Mouse (Mus musculus) lung, adult 18-20 months (tissue): ENCODE data around the gene Igsf21.

ENCODE experiments used
- DNase-seq, 2 experiments: peaks; one replicate each; pipeline ENCODE4 v3.0.0; 2022; ENCODE audit warnings: mixed read lengths in 2 of 2

Igsf21 gene

DNA sequence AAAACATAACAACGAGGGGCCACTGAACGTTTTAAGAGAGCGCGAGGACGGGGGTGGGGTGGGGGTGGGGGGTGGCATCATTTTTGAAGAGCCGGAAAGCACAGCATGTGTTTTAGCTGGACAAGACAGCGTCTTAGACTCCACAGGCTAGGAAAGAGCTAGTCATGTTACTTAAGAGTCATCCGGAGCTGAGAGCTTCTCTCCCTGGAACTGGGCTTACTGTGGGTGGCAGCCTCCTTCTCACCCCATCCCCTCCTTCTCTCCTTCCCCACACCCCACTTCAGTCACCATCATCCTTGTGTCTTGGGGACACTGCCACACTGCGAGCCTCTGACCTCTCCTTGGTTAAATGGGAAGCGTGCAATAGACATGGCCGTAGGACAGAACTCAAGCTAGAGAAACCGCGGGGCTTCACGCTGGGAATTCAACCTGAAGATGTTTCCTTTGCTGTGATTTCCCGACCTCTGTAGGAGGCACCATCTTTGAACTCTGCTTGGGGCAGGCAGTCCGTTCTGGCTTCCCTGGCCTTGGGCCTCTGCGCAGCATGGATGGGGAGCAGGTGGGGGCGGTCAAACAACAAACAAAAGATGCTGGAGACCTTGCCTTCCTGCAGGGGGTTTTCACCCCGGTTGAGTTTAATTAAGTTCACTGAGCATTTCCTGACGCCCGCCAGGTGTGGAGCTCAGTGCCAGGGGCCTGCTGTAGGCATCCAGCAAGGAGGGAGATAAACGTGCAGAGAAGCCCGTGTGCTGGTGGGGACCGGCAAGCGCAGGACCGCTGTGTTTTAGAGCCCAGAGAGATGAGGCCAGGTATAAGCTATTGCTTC, 207.8 kb downstream of the Igsf21 start:
- DNase-seq: no peak

DNA sequence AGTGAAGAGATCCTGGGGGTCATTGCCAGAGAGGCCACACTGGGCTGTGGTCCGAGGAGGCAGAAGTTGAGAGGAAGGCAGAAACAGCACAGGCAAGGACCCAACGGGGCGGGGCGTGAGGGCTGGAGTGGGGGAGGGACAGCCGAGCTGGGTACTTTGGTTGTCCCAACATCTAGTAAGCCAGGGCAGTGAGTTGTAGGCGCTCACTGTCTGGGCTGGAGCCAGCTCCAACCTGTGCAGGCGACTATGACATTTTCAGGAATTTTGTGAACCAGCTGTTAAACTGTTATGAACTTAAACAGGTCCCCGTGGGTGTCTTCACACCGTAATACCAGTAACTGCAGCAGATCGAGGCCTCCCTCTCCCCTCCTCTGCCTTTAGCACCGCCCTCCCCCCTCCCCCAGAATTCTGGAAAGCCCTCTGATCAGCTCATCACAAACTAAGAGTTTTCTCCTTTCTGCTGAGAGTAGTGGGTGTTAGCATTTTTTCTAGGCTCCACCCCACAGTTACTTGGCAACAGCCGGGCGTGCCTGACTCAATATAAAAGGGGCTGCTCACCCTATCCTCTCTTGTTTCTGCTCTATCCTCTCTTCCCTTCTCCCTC, 208.7 kb downstream of the Igsf21 start:
- peak; percentile 35 to 42 for DNase-seq

DNA sequence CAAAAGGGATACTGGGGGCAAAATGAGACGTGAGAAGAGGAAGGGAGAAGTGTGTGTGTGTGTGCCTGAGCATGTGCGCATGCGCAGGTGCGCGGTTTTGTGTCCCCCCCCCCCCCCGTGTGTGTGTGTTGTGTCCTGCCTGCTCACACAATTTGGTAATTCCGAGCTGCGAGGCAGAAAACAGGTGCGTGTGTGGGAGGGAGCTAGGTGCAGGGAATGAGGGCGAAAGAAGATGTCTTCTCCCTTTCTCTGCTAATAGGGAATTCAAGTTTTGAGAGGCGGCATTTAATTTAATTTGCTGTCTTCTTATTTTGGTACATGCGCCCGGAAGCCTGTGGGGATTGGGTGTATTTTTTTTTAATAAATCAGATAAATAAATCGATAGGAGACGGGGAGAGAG, 211.4 kb downstream of the Igsf21 start:
- DNase-seq: no peak

DNA sequence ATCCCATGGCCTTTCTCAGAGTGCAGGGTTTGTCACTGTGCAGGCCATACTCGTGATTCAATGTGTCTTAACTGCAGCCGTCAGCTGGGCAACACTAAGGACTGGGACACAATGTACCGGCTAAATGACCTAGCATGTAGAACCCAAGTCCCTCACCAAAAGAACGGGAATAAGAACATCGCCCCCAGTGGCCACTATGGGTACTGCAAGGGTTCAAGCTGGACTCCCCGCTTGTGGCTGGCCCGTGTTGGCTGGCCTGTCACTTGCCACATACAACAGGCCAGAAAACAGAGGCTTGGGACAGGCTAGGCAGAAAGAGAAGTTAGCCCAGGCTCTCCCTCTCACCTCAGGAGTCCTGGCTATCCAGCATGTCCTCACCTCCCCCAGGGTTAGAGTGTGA, 213.2 kb downstream of the Igsf21 start:
- DNase-seq: peak; percentile 35 to 36

DNA sequence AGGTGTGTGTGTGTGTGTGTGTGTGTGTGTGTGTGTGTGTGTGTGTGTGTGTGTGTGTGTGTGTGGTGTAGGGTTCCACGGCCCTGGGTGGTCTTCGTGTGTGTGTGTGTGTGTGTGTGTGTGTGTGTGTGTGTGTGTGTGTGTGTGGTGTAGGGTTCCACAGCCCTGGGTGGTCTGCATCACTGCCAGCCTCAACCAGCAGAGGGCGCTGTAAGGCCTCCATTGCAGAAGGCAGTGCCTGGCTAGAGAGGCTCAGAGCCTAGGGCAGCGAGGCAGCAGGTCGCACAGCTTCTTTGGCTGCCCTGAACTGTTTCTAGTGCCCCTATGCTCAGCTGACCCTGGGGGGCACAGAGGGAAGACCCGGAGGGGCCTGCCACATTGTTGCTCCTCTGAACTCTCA, 216.2 kb downstream of the Igsf21 start:
- no peak for DNase-seq

DNA sequence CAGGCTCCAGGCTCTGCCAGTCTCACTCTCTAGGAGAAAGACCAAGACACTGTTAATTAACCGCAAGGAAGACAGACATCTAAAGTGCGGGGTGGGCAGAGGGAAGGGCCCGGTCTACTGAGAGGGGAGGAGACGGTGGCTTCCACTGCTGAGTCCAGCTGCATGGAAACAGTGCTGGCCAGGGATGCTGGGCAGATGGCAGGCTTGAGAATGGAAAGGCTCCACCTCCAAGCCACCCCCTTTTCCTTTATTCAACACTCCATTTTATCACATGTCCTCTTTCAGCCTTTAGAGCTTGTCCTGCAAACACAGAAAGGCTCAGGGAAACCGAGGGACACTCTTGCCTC, 216.6 kb downstream of the Igsf21 start:
- DNase-seq: no peak

DNA sequence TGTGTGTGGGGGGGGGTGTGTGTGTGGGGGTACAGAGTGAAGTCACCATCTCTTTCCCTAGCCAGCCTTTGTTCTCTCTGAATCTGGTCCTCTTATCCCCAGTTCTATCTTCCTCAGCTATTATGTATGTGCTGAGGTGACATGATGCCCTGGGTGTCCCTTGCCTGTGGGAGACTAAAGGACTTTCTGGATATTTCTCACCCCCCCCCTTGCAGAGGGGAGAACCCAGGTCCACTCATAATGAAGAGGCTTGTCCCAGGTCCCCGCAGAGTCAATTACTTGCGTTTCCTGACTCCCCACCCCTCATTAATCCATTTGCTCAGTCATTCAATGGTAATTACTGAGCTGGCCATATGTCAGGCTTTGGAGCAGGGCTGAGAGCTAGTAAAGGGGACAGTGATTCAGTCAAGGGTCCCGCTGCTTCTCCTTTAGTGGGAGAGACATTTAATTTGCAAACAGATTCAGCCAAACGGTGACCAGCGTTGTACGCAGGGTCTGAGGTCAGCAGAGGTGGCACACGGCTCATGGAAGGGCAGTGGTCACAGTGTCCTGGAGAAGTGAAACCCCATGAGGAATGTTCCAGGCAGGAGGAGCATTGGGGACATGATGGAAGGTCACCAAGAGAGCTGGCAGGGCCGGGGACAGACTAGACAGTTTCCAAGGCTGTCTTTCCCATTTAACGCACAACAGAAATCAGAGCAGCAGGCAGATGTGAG, 217.1 kb downstream of the Igsf21 start:
- no peak for DNase-seq

DNA sequence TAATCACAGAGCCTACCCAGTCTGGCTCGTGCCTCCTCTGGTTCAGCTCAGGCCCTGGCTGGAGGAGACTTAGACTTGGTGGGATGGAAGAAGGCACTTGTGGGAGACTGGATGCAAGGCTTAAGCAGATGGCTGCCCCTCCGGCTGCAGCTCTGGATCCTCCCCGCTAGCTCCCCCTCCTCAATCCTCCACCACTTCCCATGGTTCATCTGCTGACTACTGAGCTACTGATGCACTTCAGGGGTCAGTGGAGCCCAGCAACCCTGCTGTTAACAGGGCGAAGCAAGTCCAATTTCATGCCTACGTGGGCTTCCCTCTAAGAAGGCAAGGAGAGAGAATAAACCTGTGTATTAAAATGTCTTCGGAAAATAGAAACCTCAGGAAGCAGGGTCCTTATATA, 222.8 kb downstream of the Igsf21 start:
- DNase-seq: no peak

DNA sequence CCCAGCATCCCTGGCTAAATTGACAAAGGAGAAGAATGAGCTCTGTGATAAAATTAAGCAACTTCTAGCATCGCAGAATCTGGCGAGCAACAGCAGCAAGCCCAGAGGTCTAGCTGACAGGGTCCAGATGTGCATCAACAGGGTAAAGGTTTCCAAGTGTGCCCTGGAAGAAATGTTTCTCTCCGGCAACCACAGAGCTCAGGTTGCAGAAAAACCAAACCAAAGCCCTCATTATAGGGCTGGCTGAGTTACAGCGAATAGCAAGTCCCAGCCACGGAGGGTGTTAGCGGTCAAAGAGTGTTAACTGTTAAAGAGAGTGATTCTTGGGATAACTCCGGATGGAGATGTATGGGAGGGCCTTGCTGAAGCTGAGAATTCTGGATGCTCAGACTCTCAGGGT, 230.7 kb downstream of the Igsf21 start:
- no peak for DNase-seq

DNA sequence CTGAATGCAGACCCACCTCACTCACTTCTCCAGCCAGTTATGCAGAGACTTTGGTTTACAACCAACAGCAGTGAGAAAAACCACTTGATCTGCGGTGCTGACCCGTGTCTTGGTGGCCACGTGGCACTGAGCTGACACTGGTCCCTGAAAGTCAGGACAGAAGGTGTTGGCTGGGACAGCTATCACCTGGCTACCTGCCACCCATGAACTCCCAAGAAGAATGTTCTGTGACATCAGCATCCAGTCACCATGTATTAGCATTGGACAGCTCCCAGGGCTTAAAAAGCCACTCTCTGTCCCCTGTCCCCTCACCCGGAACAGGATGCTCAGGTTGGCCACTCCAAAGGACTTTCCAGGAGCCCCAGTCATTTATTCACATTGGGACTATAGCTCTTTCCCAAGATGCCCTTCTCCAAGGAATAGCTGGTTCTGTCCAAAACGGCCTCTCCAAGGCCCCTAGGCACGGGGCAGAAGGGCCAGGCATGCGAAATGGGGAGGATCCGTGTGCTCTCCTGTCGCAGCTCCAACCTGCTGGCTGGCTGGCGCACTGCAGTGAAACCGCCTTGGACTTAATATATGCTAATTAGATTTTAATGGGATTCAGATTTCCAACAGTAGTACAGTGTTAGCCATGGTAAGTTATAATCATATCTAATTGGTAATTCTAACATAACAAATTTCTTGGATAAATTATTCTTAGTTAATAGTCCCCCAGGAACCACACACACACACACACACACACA, 235.7 kb downstream of the Igsf21 start:
- no peak for DNase-seq

DNA sequence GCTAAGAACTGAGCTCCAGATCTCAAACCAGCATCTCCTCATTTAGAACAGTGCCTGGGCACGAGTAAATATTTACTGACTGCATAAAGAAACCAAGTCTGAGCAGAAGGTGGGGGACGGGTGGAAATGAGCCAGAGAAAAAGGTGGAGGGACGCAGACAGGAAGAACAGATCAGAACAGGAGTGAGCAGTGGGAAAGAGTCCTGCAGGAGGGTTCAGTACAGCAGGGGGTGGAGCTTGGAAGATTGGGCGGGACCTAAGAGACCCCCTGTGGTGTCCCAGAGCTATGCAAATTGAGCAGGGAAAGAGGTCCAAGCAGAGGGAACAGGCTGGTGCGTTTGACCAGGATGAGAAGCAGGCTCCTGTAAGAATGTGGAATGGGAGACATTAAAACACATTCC, 241.7 kb downstream of the Igsf21 start:
- DNase-seq: peak; percentile 8 to 47

DNA sequence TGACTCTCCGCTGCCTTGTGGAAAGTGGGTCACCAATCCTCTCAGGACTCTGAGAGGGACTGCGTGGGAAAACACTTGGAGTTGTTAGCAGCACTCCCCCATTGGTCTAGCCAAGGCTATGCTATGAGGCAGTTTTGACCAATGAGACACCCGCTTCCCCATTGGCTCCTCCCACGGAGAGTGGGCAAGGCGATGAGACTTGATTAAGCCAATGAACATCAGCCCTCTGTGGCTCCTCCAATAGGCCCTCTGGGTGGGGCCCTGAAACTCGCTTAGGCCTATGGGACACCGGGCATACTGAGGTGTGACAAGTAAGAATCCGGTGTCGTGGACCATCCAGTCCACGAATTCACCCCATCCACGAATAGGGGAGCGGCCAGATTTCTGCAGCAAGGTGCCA, 242.4 kb downstream of the Igsf21 start:
- peak; percentile 69 to 80 for DNase-seq

DNA sequence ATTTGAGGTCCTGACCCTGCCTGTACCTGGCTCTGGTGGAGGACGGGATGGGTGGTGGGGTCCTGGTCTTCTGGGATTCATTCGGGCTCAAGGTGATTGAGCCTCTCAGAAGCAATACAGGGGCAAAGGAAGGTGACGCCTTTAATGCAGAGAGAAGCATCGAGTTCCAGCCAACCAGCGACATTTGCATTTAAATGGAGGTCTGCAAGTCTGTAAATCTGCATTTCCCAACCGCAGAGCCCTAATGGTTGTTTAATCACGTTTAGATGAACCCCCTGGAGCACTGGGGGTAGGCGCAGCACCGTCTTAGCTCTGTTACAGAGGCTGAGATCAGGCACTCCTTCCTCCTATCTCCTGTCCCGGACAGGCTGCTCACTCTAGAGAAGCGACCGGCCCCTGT, 244.5 kb downstream of the Igsf21 start:
- no peak for DNase-seq

DNA sequence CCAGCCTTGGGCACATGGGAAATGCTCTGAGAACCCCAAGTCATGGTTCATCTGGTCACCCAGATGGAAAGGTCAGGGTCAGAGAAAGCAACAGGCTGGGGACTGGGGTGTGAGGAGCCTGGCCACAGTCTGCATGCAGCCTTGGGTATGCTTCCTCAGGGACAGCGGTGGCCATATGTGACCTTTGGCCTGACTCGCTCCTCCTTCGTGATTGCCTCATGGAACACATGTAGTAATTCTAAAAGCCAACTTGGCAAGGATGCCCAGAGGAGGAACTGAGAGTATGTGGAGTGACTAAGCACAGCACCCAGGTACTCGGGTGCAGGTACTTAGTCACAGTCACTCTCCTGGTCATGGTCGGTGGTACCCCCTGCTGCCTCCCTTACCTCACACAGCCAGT, 245.7 kb downstream of the Igsf21 start:
- DNase-seq: no peak

DNA sequence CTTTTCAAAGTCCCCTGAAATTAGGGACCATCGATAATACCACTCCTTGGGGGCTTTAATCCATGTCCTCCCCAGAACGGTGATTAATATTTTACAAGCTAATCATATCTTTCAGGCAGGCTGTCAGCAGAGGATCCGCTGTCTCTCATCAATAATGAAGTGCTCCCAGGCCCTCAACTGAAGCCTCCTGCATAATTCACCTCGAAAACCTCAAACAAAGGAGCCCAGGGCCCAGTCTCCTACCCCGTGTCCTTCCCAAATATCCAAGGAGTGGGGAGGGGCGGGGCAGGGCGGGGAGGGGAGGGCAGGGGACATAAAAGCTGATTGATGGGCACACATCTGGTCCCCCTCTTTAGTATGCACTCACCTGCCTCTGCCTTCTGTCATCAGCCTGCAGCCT, 247.6 kb downstream of the Igsf21 start:
- DNase-seq: no peak

DNA sequence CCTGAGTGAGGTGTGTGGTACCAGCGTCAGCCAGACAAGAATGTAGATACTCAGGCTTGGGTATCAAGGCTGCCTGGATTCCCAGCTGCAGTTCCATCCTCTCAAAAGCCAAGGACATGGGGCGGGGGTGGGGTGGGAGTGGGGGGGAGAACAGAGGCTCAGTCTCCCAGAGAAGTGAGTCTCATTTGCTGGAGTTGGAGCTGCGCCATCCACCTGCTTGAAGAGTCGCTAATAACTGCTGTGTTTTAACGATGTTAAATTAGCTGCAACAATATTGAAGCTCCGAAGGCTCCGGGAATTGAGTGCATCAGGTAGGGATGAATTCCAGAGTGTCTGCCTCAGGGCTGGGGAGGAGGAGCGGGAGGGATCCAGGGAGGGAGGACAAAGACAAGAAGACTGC, 250.9 kb downstream of the Igsf21 start:
- DNase-seq: no peak

DNA sequence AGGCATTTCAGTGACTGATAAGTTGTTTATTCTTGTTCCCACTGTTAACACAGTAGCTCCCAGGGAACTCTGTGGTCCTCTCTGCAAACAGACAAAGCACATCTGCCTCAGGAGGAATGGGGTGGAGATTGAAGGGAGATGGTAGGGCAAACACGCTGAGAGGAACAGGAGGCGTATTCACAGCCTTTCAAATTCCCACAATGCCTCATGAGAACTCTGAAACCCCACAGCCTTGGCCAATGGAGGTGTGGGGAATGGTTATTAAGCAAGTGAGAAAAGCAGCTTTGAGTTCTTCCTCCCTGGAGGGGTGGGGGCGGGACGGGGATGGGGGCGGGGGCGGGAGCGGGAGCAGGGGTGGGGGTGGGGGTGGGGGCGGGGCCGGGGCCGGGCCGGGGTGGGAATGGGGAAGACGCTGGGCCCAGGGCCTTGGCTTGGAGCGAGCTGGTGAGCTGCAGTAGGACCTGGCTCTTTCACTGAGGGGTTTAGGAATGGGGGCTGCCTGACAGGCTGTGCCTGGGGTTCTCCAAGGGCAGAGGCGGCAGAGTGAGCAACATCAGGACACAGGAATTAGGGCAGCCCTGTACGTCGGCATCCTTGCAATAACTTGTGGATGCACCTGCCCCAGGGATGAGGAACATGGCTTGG, 253.4 kb downstream of the Igsf21 start:
- no peak for DNase-seq

DNA sequence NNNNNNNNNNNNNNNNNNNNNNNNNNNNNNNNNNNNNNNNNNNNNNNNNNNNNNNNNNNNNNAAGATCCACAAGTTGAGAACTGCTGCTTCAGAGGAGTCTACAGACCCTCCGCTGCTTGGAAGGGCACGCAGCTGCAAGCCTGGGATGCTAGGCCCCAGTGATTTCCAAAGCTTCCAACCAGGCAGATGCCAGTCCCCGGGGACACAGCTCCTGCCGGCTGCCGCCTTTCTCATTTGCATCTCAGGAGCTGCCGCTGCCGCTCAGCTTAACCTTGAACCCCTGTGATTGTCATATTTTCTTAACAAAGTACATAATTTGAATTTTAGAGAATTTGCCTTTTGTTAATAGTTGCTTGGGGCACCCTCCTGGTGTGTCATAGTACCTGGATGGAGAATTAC, 259.7 kb downstream of the Igsf21 start:
- DNase-seq: no peak

DNA sequence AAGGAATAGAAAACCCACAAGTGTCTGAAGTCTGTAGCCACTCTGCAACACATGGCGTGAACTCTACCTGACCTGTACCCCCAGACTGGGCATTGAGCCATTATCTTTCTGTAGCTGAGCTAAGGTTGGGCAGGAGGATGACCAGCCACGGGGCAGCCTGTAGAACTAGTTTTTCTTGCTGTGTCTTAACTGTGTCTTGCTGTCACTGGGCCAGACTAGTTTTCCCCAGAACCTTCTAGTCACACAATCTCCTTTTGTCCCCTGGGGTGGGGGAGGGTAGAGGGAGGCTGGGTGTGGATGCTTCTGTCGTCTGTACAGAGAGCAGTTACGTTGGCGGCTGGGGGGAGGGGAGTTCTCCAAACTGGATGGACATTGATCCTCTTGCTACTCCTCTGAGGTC, 267.9 kb downstream of the Igsf21 start:
- DNase-seq: peak; percentile 53 to 82

DNA sequence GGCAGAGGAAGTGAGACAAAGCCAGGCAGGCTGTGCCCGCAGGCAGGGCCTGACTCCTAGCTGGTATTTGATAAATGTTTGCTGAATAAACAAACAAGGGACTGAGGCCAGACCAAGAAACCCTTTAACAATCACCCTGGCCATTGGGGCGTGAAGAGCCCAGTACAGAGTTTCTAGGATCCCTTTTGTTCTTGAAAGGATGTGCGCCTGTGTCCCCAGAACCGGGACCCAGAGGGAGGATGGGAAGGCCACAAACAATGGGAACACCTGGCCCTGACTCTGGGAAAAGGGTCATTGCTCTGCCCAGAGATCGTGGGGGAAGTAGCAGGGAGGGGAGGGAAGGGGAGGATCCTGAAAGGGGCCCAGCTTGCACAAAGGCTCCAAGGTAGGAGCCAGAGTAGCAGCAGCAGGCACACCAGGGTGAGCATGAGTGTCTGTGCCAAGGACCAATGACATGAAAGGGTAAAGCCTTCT, 269.2 kb downstream of the Igsf21 start:
- peak; percentile 24 to 41 for DNase-seq
